Mouse (Mus musculus) CD4-positive, CD25-positive, alpha-beta regulatory T cell, adult 2 months (primary cell): Measurements from ENCODE around the gene Lrrc74a.

Experiments
- DNase-seq: peaks from one replicate; pipeline ENCODE4 v3.0.0-alpha.2; 2012; ENCODE audit warnings: low read depth, low spot score

The Lrrc74a gene

DNA sequence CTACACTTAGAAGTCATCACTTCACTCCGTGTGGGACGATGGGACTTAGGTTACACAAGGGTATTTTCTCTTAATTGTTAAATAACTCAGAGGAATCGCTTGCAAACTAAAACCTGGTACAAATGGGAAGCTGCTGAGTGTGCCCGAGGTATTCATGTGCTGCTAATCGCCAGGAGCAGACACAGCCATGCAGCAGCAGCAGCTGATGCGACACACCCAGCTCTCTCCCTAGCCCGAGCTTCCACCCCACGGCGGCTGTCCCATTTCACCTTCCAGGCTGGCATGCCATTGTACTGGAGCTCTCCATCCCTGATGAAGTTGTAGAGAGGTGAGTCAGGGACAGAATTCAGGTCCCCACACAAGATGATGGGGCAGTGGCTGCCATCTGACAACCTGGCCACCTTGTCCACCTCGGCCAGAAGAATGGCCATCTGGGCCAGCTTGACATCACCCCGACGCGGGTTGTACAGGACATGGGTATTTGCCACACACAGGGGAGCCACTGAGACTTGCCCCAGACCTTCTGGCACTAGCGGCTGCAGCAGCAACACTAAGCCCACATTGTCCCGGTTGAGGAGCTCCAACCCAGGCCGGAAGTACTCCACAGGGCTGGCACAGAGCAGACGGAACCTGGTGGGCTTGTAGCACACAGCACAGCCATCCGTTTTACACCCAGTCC is 14.1 kb upstream of the Lrrc74a start:
- no peak for DNase-seq

DNA sequence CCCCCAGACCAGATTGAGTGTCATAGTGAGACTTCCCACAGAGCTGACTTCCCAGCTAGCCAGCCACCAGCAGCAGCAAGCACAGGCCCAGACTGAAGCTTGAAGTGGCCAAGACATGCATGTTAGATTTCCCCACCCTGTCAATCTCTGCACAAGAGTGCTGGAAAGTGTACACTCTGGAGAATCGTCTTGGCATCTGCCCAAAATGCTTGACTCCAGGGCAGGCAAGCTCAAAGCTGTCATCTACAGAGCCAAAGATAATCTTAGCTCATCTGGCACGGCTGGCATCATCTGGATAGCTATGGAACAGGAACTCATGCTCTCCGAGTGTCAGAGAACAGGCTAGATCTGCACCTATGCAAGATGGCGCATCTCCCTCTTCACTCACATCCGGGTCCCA is 12.7 kb upstream of the Lrrc74a start:
- no peak for DNase-seq

- DNase-seq, result no peak
These were observed 9.9 kb upstream of the Lrrc74a start for GRCm38 (mm10) chr12:86724300-86724699.

GRCm38 (mm10) chr12:86725706-86726105 is 8.5 kb upstream of the Lrrc74a start:
- peak; percentile 52 for DNase-seq

DNA sequence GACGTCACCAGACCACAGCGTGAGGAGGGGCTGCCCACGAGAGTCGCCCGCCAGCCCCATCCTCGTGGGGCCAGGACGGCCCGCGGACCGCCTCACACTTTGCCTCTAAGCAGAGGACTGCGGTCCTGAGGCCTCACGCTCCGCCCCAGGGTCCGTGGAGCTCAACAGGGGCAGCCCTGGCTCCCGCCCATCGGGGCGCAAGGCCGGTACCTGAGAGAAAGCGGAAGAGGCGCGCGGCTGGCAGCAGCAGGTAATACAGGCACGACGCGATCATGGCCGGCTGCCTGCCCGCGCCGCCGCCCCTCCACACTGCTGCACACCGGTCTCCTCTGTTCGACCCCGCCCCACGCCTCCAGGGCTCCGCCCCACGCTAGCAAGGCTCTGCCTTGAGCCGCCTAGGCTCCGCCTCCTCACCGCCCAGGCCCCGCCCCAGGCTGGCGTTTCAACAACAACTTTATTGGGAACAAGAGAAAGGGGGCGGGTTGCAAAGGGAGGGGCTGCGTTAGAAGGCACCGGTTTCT is 8.0 kb upstream of the Lrrc74a start, which contains the start of gene Angel1:
TSS of gene Angel1 (minus strand) at position 341 of the 521 bp plus-strand sequence.
- peak; percentile 99 for DNase-seq

DNA sequence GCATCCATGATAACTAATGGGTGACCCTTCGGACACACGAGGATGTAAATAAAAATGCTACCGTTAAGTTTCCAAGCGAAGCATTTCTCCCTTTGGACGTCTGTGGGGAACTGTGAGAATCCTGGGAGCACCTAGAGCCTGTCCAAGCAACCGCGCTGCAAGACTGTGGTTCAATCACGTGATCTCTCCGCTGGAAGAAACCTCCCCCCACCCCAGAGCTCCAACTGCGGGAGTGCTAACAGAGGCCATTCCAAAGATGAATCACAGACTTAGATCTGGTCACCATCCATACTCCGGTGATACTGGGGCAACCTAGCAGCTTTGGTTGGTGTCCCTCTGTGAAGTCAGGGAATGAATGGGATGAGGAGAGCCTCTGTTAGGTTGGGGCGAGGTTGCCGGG is 26.9 kb downstream of the Lrrc74a start:
- DNase-seq, result no peak

DNA sequence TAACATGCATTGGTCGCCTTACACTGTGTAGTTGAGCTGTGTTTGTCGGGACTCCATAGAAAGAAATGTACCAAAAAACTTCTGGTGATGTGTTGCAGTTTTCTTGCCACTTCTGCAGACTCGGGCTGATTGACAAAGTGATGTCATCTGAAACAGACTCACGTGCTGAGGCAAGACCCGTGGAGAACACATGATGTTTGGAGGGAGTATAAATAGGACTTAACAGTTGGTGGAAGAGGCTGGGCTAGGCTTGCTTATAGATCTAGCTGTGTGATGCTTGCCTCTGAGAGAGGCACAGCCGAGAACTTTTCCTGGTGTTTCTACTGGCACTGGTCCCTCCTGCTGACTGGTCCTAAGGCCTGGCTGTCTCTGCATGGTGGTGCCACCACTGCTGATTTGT is 29.9 kb downstream of the Lrrc74a start:
- DNase-seq, result no peak

DNA sequence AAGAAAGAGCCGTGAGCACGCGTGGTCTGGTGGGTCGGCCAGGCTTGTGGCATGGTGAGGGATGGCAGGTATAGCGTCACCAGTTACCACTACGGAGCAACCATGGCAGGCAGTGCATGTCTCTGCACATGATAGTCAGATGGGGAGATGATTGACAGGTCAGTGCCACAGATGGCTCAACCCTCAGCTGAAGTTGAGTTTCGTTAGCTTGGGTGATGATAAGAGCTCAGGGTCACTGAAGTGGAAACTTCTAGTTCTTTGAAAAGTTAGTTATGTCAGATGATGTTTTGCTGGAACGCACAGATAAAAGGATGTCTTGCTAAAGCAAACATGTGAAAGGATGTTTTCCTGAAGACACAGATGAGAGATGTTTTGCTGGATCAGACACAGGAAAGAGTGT is 32.3 kb downstream of the Lrrc74a start:
- DNase-seq, result no peak

DNA sequence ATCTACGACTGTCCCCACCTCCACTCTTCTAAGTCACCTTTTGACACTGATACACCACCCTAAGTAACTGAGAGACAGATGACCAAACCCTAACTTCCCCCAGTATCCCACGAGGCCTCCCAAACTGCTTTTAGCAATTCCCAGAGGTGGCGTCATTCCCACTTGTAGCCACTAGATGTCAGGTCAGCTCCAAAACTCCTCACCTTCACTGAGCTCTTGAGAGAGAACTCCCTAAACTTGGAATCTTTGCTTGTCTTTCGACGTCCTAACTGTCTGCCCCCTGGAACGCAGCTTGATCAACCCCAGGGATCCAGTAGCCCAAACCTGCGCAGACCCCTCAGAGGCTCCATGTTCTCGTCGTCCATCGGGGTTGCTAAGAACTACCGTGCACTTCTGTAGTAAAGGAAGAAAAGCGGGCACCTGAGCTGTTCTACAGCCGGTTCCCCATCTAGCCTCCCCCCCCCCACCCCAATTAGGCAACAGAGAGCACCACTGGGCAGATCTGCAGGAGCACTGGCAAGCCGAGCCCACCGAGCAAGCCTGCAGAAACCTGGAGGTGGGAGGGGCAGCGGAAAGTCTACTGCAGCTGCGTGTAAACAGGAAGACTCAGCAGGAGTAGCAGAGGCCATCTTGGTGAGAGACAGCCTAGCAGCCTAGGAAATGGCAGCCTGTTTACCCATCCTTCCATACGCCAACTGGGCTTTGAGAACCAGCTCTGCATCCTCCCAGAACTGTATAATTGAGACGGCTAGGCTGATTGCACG is 33.9 kb downstream of the Lrrc74a start:
- DNase-seq, result peak; percentile 69

- DNase-seq, result peak; percentile 89
These were observed 34.9 kb downstream of the Lrrc74a start for GRCm38 (mm10) chr12:86768986-86769580.

GRCm38 (mm10) chr12:86769819-86770218 is 35.6 kb downstream of the Lrrc74a start:
- no peak for DNase-seq

DNA sequence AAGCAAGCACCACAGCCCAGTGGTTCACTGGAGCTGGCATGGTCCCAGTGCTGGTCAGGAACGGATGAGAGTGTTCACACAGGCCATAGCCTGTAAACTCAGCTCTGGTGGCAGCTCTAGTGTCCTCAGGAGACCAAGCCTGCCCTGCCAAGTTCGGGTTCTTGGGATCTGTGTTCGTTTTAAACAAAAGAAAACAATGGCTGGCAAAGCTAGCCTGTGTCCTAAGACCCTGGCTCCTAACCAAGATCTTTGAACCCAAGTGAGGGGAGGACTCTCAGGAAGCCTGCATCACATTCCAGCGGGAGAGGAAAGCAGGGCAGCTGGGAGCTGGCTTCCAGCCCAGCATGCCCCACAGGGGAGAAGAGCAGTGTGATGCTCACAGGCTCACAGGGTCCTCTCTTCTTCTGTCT is 36.1 kb downstream of the Lrrc74a start:
- DNase-seq, result no peak

DNA sequence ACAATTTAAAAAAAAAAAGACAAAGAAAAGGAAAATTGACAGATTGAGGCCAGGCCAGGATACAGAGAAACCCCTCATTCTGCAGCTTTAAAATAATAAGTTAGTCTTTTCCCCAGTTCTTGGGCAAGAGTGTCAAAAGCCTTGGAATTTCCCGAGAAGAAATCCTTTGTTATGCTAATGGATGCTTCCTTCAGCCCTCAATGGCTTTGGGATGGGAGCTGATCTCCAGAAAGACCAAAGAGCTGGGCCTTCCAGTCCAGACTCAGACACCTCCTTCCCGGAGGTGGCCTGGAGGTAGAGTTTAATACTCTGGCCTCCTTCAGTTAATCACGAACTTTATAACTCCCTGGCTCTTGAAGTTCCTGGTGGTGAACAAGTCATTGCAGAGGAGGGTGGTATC is 36.8 kb downstream of the Lrrc74a start:
- no peak for DNase-seq

- peak; percentile 94 for DNase-seq
These were observed 37.8 kb downstream of the Lrrc74a start for GRCm38 (mm10) chr12:86771823-86772427.

GRCm38 (mm10) chr12:86772551-86772950 is 38.4 kb downstream of the Lrrc74a start:
- DNase-seq, result no peak

DNA sequence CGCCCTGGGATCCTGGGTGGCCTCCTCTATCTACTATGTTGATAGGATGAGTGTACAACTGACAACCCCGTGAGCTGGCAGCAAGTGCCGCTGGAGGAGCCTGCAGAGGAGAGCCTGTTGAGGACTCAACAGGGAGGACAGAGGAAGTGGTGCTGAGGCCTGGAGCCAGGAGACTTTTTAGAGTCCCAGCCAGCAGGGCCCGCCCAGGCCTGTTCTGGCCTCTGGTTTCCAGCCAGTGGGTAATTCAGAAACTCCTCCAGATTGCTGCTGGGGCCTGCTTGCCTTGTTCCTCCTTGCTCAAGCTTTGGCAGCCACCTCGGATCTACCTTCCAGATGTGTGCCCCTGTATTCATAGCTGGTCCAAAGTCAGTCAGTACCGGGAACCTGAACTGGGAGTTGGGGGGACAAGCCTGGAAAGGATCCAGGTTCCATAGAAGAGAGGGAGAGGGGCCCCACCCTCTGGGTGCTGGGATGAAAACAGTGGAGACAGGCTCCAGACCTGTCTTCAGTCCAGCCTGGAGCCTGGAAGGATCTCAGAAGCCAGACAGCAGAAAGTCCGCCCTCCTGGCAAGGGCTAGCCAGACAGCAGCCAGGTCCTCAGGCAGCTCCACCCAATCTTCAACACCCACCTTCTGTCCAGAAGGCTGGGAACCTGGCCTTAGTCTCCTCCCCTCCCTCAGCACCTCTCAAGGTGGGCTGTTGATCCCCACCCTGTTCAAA is 41.6 kb downstream of the Lrrc74a start:
- no peak for DNase-seq

- no peak for DNase-seq
These were observed 42.2 kb downstream of the Lrrc74a start for GRCm38 (mm10) chr12:86776341-86776860.

DNA sequence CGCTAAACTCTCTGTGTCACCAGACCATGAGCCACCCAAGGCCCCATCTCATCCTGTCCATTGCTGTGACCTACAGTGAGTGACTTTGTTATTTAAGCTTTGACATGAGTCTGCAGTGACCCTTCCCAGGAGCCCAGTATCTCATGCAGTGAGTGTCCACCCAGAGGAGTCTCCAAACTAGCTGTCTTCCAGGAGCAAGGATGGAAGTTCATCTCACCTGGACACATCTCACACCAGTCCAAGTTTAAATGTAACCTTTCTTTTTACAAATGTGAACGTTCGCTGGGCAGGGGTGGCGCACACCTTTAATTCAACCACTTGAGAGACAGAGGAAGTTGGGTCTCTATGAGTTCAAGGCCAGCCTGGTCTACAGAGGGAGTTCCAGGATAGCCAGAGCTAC is 44.4 kb downstream of the Lrrc74a start:
- no peak for DNase-seq

DNA sequence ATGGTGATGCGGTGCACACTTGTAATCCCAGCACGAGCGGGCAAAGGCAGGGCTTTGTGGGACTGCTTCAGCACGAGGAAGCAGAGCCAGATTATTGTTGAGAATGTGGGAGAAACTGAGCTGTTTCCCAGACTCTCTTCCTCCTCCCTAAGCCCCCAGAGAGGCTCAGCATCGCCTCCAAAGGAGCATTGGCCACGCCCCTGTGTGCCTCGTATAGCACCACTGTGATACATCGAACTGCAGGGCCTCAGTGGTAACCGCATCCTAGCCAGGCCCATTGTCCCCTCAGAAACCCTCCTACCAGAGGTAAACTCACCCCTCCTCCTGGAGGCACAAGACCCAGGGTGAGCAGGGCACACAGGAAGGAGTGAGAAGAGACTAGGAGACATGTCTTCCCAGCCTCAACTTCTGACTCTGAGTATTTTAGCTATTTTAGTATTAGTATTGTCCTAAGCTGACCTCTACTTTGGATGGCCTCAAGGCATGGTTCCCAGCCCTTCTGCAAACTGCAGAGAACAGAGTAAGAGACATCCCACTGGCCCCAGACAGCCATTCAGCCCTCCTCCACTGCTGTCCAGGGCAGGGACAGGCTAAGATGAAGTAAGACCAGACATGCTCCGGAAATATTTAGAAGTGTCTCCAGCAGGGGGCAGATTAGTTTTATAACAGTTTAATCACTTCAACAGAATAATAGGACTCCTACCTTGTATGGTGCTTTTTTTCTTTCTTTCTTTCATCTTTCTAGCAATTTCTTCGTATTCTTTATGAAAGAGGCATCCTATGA is 45.2 kb downstream of the Lrrc74a start:
- peak; percentile 76 for DNase-seq

DNA sequence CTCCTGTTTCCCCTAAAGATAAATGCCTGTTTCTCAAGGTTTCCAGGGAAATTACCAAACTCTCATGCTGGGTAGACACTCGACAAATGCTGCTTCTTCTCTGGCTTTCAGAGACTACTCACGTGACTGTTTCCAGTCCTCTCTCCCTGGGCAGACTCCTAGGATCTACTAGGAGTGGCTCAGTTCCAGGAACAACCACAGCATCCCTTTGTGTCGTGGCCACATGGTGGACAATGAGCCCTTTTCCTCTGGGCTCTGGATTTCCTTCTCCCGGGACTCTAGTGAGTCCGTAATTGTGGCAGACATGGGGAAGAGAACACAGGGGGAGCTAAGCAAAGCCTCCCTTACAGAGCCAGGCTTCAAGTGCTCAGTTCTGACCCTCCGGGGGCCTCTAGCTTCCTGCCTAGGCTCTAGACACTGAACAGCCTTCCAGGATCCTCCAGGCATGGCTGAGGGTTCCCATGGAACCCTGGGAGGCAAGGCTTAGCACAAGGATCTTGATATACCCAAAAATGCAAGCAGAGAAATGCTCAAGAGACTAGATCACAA is 47.6 kb downstream of the Lrrc74a start:
- no peak for DNase-seq
